Mouse (Mus musculus) mature B cell (primary cell): ENCODE data around the gene Tfam.

Experiments used
- in situ Hi-C: fragments of 300-500 bp; cut with MboI; formaldehyde crosslinking; loops from 2 replicates; pipeline ENCODE4 v1.14.3; 2019

The Tfam gene

GRCm38 (mm10) chr10:71223101-71223500 lies 15.0 kb downstream of the Tfam start:
- in situ Hi-C loops, result no loop called here

- in situ Hi-C loops, result no loop called here
These were observed 15.4 kb downstream of the Tfam start for GRCm38 (mm10) chr10:71222639-71223038.

- in situ Hi-C loops, result no loop called here
These were observed 19.7 kb downstream of the Tfam start for GRCm38 (mm10) chr10:71218228-71218892.

- in situ Hi-C loops, result no loop called here
These were observed 22.1 kb downstream of the Tfam start for GRCm38 (mm10) chr10:71215996-71216395.

GRCm38 (mm10) chr10:71201512-71201911 lies 36.6 kb downstream of the Tfam start:
- in situ Hi-C loops, result no loop called here

GRCm38 (mm10) chr10:71200964-71201363 lies 37.1 kb downstream of the Tfam start:
- in situ Hi-C loops, result no loop called here

GRCm38 (mm10) chr10:71198676-71199075 lies 39.4 kb downstream of the Tfam start:
- in situ Hi-C loops, result no loop called here

- in situ Hi-C loops, result no loop called here
These were observed 40.9 kb downstream of the Tfam start for GRCm38 (mm10) chr10:71197036-71197785.

GRCm38 (mm10) chr10:71195501-71195900 lies 42.6 kb downstream of the Tfam start:
- in situ Hi-C loops, result no loop called here

GRCm38 (mm10) chr10:71194713-71195112 lies 43.4 kb downstream of the Tfam start:
- in situ Hi-C loops, result no loop called here

GRCm38 (mm10) chr10:71193319-71193718 lies 44.8 kb downstream of the Tfam start:
- in situ Hi-C loops, result no loop called here

- in situ Hi-C loops, result no loop called here
These were observed 45.2 kb downstream of the Tfam start for GRCm38 (mm10) chr10:71192886-71193285.

GRCm38 (mm10) chr10:71188681-71189080 lies 49.4 kb downstream of the Tfam start:
- in situ Hi-C loops, result no loop called here

GRCm38 (mm10) chr10:71185059-71185458 lies 53.0 kb downstream of the Tfam start:
- in situ Hi-C loops, result no loop called here

GRCm38 (mm10) chr10:71183339-71184031 lies 54.6 kb downstream of the Tfam start:
- in situ Hi-C loops, result no loop called here

GRCm38 (mm10) chr10:71181931-71182330 lies 56.1 kb downstream of the Tfam start:
- in situ Hi-C loops, result no loop called here

- in situ Hi-C loops, result no loop called here
These were observed 57.0 kb downstream of the Tfam start for GRCm38 (mm10) chr10:71181091-71181490.

GRCm38 (mm10) chr10:71180057-71180456 lies 58.0 kb downstream of the Tfam start:
- in situ Hi-C loops, result no loop called here

GRCm38 (mm10) chr10:71177201-71177600 lies 60.9 kb downstream of the Tfam start:
- in situ Hi-C loops, result no loop called here

GRCm38 (mm10) chr10:71176341-71176740 lies 61.7 kb downstream of the Tfam start:
- in situ Hi-C loops, result no loop called here
